Mouse (Mus musculus) neural tube, embryonic 14.5 days (tissue): ENCODE measurements around the gene Gm5269. TPM values are rescaled to one million over a fixed set of nuclear protein-coding genes. Genes with fewer than 3 reads are reported as not detected.

Source experiments
- ATAC-seq: fragments of 200-750 bp; cut with Nextera tagmentation; 2 replicates; pipeline ENCODE4 v1.8.0; 2017; ENCODE audit warnings: low read depth, mild to moderate bottlenecking, moderate TSS enrichment, moderate library complexity
- H3K27ac ChIP-seq: fragments of 300-500 bp; sonication (generic); 2 replicates; pipeline ENCODE4 v1.5.1; 2014; ENCODE audit warnings: low read depth, mild to moderate bottlenecking, control low read depth, low read length, moderate library complexity, mixed read lengths
- H3K27me3 ChIP-seq: fragments of 300-500 bp; sonication (generic); 2 replicates; pipeline ENCODE4 v1.6.1; 2014; ENCODE audit warnings: low read length; ENCODE audit not compliant: control insufficient read depth, insufficient read depth
- H3K36me3 ChIP-seq: fragments of 300-500 bp; sonication (generic); 2 replicates; pipeline ENCODE4 v1.6.1; 2014; ENCODE audit warnings: low read length, mixed read lengths; ENCODE audit not compliant: control insufficient read depth, insufficient read depth
- H3K4me1 ChIP-seq: fragments of 300-500 bp; sonication (generic); 2 replicates; pipeline ENCODE4 v1.6.1; 2014; ENCODE audit warnings: low read length; ENCODE audit not compliant: control insufficient read depth, insufficient read depth
- H3K4me2 ChIP-seq: fragments of 300-500 bp; sonication (generic); 2 replicates; pipeline ENCODE4 v1.6.1; 2014; ENCODE audit warnings: mild to moderate bottlenecking, low read depth, low read length, control low read depth
- H3K4me3 ChIP-seq: fragments of 300-500 bp; sonication (generic); 2 replicates; pipeline ENCODE4 v1.5.1; 2014; ENCODE audit warnings: low read depth, low read length, control low read depth, mixed read lengths
- H3K9ac ChIP-seq: fragments of 300-500 bp; sonication (generic); replicated peaks from 2 replicates; pipeline ENCODE4 v1.6.1; 2014; ENCODE audit warnings: low read depth, mild to moderate bottlenecking, control low read depth, low read length, mixed read lengths
- H3K9me3 ChIP-seq: fragments of 300-500 bp; sonication (generic); 2 replicates; pipeline ENCODE4 v1.6.1; 2016; ENCODE audit warnings: low read length; ENCODE audit not compliant: control insufficient read depth
- WGBS: fragments of 180-500 bp; shearing (Covaris S2); extraction: QIAGEN DNeasy Blood & Tissue Kit; methylation state at CpG from one replicate; pipeline ENCODE4 v1.1.7; 2014; 5-methylcytosine and 5-hydroxymethylcytosine counted together
- polyA plus RNA-seq: library from polyadenylated mRNA; unstranded; fragments of >200 nt; fragmentation: Nextera tagmentation; extraction: Ambion mirVana; gene quantifications from 2 replicates; pipeline ENCODE4 v1.2.1, GENCODE M21; 2014

Gm5269 gene
- polyA plus RNA-seq, 1 experiment from 2014 or later = not detected

DNA sequence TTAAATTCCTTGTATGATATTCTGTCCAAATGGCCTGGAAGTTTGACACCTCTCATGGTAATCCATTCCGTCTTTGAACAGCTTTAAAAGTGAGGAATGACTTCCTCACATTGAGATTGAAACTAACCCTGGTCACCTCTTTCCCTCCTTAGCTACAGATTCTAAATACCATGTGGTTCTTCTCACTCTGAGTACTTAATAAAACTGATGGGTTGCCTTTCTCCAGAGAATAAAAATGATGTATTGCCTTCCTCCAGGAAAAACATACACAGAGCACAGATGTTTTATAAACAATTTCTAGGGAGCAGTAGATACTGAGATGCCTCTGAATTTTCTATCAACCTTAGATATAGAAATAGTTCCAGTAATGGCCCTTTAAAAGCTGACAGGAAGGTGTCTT is 22.0 kb downstream of the Gm5269 start:
- no peak overlapping the region for H3K4me2 ChIP-seq
- no peak overlapping the region for H3K9ac ChIP-seq
- H3K9me3 ChIP-seq = no peaks in the 10 kb centered on the region
- 73% methylated on average over 1 of the region's 1 CpGs for WGBS
- ATAC-seq = no peak
- H3K36me3 ChIP-seq = no peaks in the 10 kb centered on the region
- no peak overlapping the region for H3K27ac ChIP-seq
- no peak overlapping the region for H3K4me3 ChIP-seq
- H3K4me1 ChIP-seq = no peaks in the 10 kb centered on the region
- H3K27me3 ChIP-seq = no peaks in the 10 kb centered on the region

DNA sequence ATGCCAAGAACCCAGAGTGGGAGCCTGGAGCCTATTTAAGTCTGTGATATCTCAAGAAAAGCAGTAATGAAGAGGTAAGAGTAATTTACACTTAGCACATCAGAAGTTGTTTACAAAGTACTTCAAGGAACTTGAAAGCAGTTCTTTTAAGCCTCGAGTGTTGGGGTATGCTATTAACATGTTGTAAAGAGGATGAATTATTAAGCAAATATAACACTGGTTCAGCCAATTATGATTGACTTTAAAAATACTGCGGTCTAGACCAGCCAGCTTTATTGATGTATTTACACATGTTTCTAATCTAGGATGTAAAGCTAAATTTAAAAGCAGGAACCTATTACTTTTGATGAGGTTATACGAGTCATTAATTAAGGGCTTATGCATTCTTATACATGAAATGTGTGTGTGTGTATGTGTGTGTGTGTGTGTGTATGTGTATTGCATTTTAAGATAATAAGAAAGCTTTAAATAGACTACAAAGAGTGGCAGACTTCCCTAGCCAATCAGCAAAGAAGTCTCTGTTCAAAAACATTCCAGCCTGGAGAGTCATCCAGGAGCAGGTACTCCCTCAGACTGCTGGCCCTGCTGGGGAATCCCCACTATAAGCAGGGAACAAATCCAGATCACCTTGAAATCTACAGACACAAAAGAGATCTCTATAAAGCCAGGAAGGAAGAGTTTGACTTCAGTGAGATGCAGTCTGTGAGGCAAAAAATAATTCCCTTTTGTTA is 23.6 kb downstream of the Gm5269 start:
- no peak overlapping the region for H3K27ac ChIP-seq
- no peak overlapping the region for H3K4me3 ChIP-seq
- H3K27me3 ChIP-seq = no peaks in the 10 kb centered on the region
- no peak overlapping the region for H3K9ac ChIP-seq
- H3K36me3 ChIP-seq = no peaks in the 10 kb centered on the region
- no peaks in the 10 kb centered on the region for H3K9me3 ChIP-seq
- H3K4me1 ChIP-seq = no peaks in the 10 kb centered on the region
- 73% methylated on average over 3 of the region's 3 CpGs for WGBS
- no peak overlapping the region for H3K4me2 ChIP-seq
- ATAC-seq = no peak

GRCm38 (mm10) chr1:45865727-45866126 is 24.3 kb downstream of the Gm5269 start:
- Histone ChIP-seq H3K27me3 (no peaks in the 10 kb centered on the region), H3K4me1 (no peaks in the 10 kb centered on the region), H3K4me2 (no peak overlapping the region), H3K27ac (no peak overlapping the region), H3K4me3 (no peak overlapping the region), H3K9me3 (no peaks in the 10 kb centered on the region), H3K9ac (no peak overlapping the region), H3K36me3 (no peaks in the 10 kb centered on the region)
- WGBS = 83% methylated on average over 5 of the region's 5 CpGs
- ATAC-seq = no peak

DNA sequence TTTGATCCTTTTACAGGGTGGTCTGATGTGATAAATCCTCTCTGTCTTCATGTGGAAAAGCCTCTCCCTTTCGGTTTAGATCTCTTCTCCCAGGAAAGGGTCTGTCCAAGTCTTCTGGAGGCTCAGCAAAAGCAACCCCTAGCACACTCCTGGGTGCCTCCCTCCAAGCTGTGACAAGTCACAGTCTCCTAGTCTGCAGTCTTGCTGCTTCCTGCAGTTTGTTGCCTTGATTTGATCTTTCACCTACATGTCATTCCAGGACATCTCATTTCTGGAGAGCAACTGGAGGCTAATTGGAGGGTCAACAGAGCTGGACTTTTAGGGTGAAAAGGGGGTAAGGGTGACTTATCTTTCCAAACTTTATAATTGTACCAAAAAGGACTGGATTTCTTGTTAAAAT is 24.8 kb downstream of the Gm5269 start:
- Histone ChIP-seq H3K4me1 (no peaks in the 10 kb centered on the region), H3K36me3 (no peaks in the 10 kb centered on the region), H3K27me3 (no peaks in the 10 kb centered on the region), H3K27ac (no peak overlapping the region), H3K4me2 (no peak overlapping the region), H3K9ac (no peak overlapping the region), H3K4me3 (no peak overlapping the region), H3K9me3 (no peaks in the 10 kb centered on the region)
- ATAC-seq = no peak
- 69% methylated on average over 1 of the region's 1 CpGs for WGBS

GRCm38 (mm10) chr1:45864564-45865014 is 25.5 kb downstream of the Gm5269 start:
- Histone ChIP-seq H3K36me3 (no peaks in the 10 kb centered on the region), H3K4me3 (no peak overlapping the region), H3K4me2 (no peak overlapping the region), H3K9me3 (no peaks in the 10 kb centered on the region), H3K4me1 (no peaks in the 10 kb centered on the region), H3K9ac (no peak overlapping the region), H3K27me3 (no peaks in the 10 kb centered on the region), H3K27ac (no peak overlapping the region)
- ATAC-seq = no peak; the same call in 1 of the 2 replicates
- WGBS = 72% methylated on average over 4 of the region's 4 CpGs

- no peaks in the 10 kb centered on the region for H3K27me3 ChIP-seq
- H3K4me1 ChIP-seq = no peaks in the 10 kb centered on the region
- no peak overlapping the region for H3K9ac ChIP-seq
- no peak overlapping the region for H3K4me2 ChIP-seq
- no peaks in the 10 kb centered on the region for H3K36me3 ChIP-seq
- H3K9me3 ChIP-seq = no peaks in the 10 kb centered on the region
- no peak for ATAC-seq
- H3K4me3 ChIP-seq = no peak overlapping the region
- WGBS = 97% methylated on average over 3 of the region's 3 CpGs
- H3K27ac ChIP-seq = no peak overlapping the region
These were observed 26.4 kb downstream of the Gm5269 start for GRCm38 (mm10) chr1:45863641-45864040.

- H3K4me2 ChIP-seq = no peak overlapping the region
- H3K4me1 ChIP-seq = no peaks in the 10 kb centered on the region
- ATAC-seq = no peak
- H3K4me3 ChIP-seq = no peak overlapping the region
- H3K9me3 ChIP-seq = no peaks in the 10 kb centered on the region
- no peaks in the 10 kb centered on the region for H3K27me3 ChIP-seq
- H3K27ac ChIP-seq = no peak overlapping the region
- no peaks in the 10 kb centered on the region for H3K36me3 ChIP-seq
- no peak overlapping the region for H3K9ac ChIP-seq
These were observed 28.9 kb downstream of the Gm5269 start for GRCm38 (mm10) chr1:45861162-45861561.

- no peak overlapping the region for H3K4me2 ChIP-seq
- WGBS = 66% methylated on average over 5 of the region's 5 CpGs
- no peaks in the 10 kb centered on the region for H3K27me3 ChIP-seq
- H3K4me1 ChIP-seq = no peaks in the 10 kb centered on the region
- H3K9me3 ChIP-seq = no peaks in the 10 kb centered on the region
- ATAC-seq = no peak
- H3K36me3 ChIP-seq = no peaks in the 10 kb centered on the region
- no peak overlapping the region for H3K27ac ChIP-seq
- H3K9ac ChIP-seq = no peak overlapping the region
- H3K4me3 ChIP-seq = no peak overlapping the region
These were observed 29.7 kb downstream of the Gm5269 start for GRCm38 (mm10) chr1:45860349-45860748.

- ATAC-seq = no peak
- H3K4me3 ChIP-seq = no peak overlapping the region
- H3K4me2 ChIP-seq = no peak overlapping the region
- no peaks in the 10 kb centered on the region for H3K9me3 ChIP-seq
- H3K27ac ChIP-seq = no peak overlapping the region
- no peaks in the 10 kb centered on the region for H3K4me1 ChIP-seq
- H3K36me3 ChIP-seq = no peaks in the 10 kb centered on the region
- no peaks in the 10 kb centered on the region for H3K27me3 ChIP-seq
- 90% methylated on average over 1 of the region's 1 CpGs for WGBS
- H3K9ac ChIP-seq = no peak overlapping the region
These were observed 32.0 kb downstream of the Gm5269 start for GRCm38 (mm10) chr1:45858038-45858437.
